Mouse (Mus musculus): Measurements from ENCODE around the gene Tmem11.

DNA sequence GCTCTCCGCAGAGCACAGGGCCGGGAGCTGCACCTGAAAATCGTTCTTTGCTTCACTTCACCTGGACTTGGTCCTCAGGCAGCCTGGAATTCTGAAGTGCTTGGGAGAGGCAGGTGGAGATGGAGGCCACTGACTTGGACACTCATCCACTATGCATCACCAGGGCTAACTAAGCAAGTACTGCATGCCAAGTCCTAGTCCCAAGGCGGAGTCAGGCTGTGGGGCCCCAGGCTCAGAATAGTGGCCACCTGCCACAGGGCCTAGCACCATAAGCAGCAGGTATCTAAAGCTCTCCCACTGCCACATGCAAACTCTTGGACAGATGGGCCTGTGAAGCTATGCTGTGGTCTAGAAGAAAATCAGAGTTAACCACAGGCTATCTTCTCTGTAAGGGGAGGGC, 27.4 kb upstream of the Tmem11 start:
- TF ChIP-seq EP300 (IDR thresholded peaks at IDR 0.05; ENCODE audit: insufficient read depth, low read depth, low read length) (no peak), POLR2A (IDR thresholded peaks at IDR 0.05; ENCODE audit: insufficient read depth, low read length) (no peak)
